Mouse (Mus musculus): Measurements from ENCODE around the gene Drap1. TPM values are rescaled to one million over a fixed set of nuclear protein-coding genes. Genes with fewer than 3 reads are reported as not detected.

Gene Drap1
- polyA plus RNA-seq, 1 experiment: not detected

DNA sequence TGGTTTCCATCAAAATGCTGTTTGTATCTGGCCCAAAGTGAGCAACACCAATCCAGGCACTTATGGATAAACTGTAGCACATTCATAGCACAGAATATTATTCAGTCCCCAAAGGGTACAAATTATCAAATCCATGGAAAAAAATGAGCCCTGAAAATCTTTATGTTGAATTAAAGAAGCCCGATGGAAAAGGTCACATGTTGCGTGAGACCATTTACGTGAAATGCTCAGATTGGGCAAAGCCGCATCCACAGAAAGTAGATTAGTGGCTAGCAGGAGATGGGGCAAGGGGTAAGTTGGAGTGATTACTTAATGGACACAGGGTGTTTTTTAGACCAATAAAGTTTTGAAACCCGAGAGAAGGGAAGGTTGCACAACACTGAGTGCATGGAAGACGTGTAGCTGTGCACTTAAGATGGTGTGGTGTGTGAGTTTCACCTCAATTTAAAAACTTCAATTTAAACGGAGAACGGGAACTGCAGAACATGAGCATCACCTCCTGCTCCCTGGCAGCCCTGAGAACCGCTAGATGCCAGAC, 19.7 kb upstream of the Drap1 start:
- H3K4me1 ChIP-seq (ENCODE audit: control insufficient read depth, insufficient read depth, low read length): peaks cover 15% of the 10 kb centered on the region
- 72% methylated on average over 9 of the region's 9 CpGs for WGBS
- H3K4me3 ChIP-seq (ENCODE audit: insufficient read depth, low read depth, low read length): no peak overlapping the region
- no peak overlapping the region for H3K27ac ChIP-seq (ENCODE audit: insufficient read depth, low read depth, low read length)
- TF ChIP-seq CTCF (IDR thresholded peaks at IDR 0.05; ENCODE audit: insufficient read depth, low read depth, low read length) (no peak), POLR2A (IDR thresholded peaks at IDR 0.05; ENCODE audit: insufficient read depth, low read depth, low read length) (no peak)

DNA sequence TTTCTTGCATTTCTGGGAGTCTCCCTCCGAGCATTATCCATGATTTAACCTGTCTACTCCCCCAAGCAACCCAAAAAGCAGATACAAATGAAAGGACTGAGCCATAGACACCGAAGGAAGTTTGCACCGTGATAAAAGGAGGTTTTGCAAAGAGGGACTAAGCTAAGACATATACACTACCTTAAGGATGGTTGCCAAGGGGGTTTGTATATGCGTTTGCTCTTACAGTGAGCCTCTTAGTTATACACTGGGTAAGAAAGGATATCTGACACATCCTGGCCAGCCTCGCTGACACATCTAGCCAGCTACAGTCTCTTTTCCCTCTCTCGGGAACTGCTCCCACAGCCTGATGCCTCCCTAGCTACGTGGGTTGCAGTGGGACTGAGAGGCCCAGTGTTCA, 9.2 kb upstream of the Drap1 start:
- no peak overlapping the region for H3K27ac ChIP-seq (ENCODE audit: insufficient read depth, low read depth, low read length)
- WGBS: 64% methylated on average over 7 of the region's 7 CpGs
- no peak overlapping the region for H3K4me3 ChIP-seq (ENCODE audit: insufficient read depth, low read depth, low read length)
- TF ChIP-seq POLR2A (IDR thresholded peaks at IDR 0.05; ENCODE audit: insufficient read depth, low read depth, low read length) (no peak), CTCF (IDR thresholded peaks at IDR 0.05; ENCODE audit: insufficient read depth, low read depth, low read length) (no peak)
- H3K4me1 ChIP-seq (ENCODE audit: control insufficient read depth, insufficient read depth, low read length): peaks cover 16% of the 10 kb centered on the region

DNA sequence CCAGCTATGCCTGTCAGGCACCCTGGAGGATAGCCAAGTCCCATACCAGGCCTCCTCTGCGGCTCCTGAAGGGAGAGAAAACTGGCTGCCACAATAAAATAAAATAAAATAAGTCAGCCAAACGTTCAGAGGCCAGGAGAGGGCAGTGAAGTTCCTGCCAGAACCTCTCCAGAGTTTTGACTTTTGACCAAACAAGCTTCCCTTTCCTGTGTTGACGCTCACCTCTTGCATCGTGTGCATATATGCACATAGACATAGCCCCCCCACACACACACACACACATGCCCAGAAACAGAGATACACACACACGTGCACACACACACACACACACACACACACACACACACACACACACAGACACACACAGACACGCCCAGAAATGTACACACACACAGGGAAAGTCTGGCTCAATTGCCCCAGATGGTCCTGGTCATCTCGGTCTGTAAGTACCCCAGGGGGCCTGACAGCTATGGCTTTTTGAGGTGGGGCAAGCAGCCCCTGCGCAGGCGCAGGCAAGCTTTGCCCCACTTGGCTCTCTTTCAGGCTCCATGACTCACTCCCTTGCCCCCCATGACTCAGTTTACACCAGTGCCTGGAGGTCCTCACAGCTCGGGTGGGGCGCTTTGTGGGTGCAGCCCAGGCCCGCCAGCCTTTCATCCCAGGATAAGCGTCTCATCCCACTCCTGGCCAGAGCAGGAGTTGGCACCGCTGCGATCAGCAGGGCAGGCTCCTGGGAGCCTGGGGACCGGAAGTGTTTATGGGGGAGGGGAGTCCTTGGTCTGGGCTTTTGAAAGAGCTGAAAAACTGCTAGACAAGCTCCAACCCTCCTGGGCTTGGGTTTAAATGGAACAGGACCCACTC, 8.4 kb upstream of the Drap1 start:
- no peak for TF ChIP-seq CTCF (IDR thresholded peaks at IDR 0.05; ENCODE audit: insufficient read depth, low read depth, low read length)
- TF ChIP-seq POLR2A (IDR thresholded peaks at IDR 0.05; ENCODE audit: insufficient read depth, low read depth, low read length): no peak
- 10% methylated on average over 16 of the region's 16 CpGs for WGBS
- Histone ChIP-seq H3K4me1 (ENCODE audit: control insufficient read depth, insufficient read depth, low read length) (peaks cover 16% of the 10 kb centered on the region), H3K27ac (ENCODE audit: insufficient read depth, low read depth, low read length) (no peak overlapping the region), H3K4me3 (ENCODE audit: insufficient read depth, low read depth, low read length) (peak overlapping the region; percentile 10; the same call in 1 of the 2 replicates)

DNA sequence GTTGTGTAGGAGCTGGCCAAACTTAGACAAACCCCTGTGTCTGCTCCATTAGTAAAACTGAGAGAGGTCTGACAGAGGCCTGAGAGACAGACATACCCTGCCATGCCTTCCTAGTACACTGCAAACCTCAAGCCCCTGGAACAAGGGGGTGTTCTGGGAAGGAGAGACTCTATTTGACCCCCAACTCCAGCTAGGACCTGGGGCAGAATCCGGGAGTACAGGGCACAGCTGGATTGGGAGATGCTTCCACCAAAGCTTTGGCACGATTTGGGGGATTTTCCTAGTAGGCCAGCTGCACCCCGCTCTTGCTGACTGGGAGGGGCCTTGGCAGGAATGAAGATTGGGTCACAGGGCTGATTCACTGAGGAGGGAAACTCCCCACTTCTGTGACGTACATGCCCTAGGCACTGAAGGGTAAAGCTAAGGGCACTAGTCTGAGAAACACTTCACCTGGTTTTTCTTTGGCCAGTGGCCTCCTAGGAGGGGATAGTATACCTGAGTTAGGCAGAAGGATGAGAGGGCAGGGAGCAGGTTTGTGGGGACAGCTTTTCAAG, 7.2 kb upstream of the Drap1 start:
- H3K4me1 ChIP-seq (ENCODE audit: control insufficient read depth, insufficient read depth, low read length): peaks cover 19% of the 10 kb centered on the region
- no peak overlapping the region for H3K4me3 ChIP-seq (ENCODE audit: insufficient read depth, low read depth, low read length)
- no peak overlapping the region for H3K27ac ChIP-seq (ENCODE audit: insufficient read depth, low read depth, low read length)
- no peak for TF ChIP-seq POLR2A (IDR thresholded peaks at IDR 0.05; ENCODE audit: insufficient read depth, low read depth, low read length)
- TF ChIP-seq CTCF (IDR thresholded peaks at IDR 0.05; ENCODE audit: insufficient read depth, low read depth, low read length): no peak
- whole genome bisulfite sequencing: 62% methylated on average over 4 of the region's 4 CpGs

DNA sequence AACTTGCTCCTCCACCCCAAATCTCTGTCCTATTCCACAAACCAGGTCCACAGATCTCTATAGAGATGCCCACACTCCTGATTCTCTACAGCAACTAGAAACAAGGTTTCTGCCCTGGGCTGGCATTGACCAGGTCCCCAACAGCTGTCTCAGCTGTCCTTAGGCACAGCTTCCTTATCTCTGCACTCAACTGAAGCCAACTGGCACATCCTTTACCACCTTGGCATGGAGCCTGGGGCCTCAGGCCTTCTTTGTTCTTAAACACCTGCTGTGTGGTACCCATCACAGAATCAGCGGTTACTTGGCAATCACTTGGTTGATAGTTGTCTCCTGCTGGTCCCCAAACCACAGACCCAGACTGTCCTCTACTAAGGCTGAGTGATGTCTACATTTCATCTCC, 5.6 kb upstream of the Drap1 start:
- Histone ChIP-seq H3K27ac (ENCODE audit: insufficient read depth, low read depth, low read length) (no peak overlapping the region), H3K4me3 (ENCODE audit: insufficient read depth, low read depth, low read length) (no peak overlapping the region), H3K4me1 (ENCODE audit: control insufficient read depth, insufficient read depth, low read length) (peaks cover 32% of the 10 kb centered on the region)
- TF ChIP-seq CTCF (IDR thresholded peaks at IDR 0.05; ENCODE audit: insufficient read depth, low read depth, low read length) (no peak), POLR2A (IDR thresholded peaks at IDR 0.05; ENCODE audit: insufficient read depth, low read depth, low read length) (no peak)
- WGBS: 53% methylated on average over 1 of the region's 1 CpGs

DNA sequence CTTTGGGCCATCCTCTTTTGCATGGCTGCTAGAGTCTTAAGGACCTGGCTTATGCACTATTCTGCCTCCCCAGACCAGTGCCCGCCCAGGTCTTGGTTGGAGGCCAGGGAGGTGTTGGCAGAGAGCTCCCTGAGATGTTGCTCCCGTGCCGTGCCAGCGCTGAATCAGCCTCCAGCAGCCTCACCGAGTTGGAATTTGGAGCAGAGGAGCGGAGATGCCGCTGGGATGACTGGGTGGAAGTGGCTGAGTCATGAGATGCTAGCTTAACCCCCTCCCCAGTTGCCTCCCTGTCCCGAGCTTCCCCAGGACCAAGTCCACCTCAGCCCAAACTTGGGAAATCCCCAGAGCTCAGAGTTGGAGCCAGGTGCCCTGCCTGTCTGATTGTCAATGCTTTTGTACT, 5.0 kb upstream of the Drap1 start:
- Histone ChIP-seq H3K4me1 (ENCODE audit: control insufficient read depth, insufficient read depth, low read length) (peaks cover 32% of the 10 kb centered on the region), H3K27ac (ENCODE audit: insufficient read depth, low read depth, low read length) (no peak overlapping the region), H3K4me3 (ENCODE audit: insufficient read depth, low read depth, low read length) (no peak overlapping the region)
- 29% methylated on average over 8 of the region's 8 CpGs for WGBS
- TF ChIP-seq POLR2A (IDR thresholded peaks at IDR 0.05; ENCODE audit: insufficient read depth, low read depth, low read length): no peak
- TF ChIP-seq CTCF (IDR thresholded peaks at IDR 0.05; ENCODE audit: insufficient read depth, low read depth, low read length): no peak

DNA sequence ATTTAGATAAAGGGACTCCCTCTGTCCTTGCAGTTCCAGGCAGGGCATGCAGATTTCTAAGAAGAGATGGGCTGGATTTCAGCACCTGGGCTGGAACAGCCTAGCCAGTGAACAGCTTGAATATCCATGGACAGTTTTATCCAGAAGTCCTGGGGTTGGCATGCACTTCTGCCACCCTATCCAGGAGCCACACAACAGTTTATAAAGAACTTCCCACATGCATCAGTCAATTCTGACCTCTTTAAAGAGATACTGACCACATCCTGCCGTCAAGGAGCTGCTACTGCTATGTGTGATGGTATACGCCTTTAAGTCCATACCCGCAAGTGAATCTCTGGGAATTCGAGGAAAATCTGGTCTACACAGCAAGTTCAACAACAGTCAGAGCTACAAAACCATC, 4.4 kb upstream of the Drap1 start:
- no peak for TF ChIP-seq POLR2A (IDR thresholded peaks at IDR 0.05; ENCODE audit: insufficient read depth, low read depth, low read length)
- TF ChIP-seq CTCF (IDR thresholded peaks at IDR 0.05; ENCODE audit: insufficient read depth, low read depth, low read length): no peak
- Histone ChIP-seq H3K4me3 (ENCODE audit: insufficient read depth, low read depth, low read length) (no peak overlapping the region), H3K27ac (ENCODE audit: insufficient read depth, low read depth, low read length) (no peak overlapping the region), H3K4me1 (ENCODE audit: control insufficient read depth, insufficient read depth, low read length) (peaks cover 32% of the 10 kb centered on the region)
- WGBS: 86% methylated on average over 4 of the region's 4 CpGs

DNA sequence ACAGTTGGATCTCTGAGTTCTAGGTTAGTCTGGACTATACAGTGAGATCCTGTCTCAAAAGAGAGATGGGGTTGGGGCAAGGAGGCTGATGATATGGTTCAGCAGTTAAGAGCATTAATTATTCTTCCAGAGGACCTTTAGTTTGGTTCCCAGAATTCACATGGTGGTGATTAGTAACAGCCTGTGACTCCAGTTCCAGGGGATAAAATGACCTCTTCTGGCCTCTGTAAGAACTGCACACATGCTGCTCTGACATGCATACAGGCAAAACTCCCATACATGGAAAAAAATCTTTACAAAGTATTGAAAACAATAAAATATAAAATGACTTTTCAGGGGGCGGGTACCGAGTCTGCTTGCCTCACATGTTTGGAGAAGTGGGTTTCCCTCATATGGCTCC, 3.3 kb upstream of the Drap1 start:
- 88% methylated on average over 2 of the region's 2 CpGs for WGBS
- Histone ChIP-seq H3K4me1 (ENCODE audit: control insufficient read depth, insufficient read depth, low read length) (peaks cover 35% of the 10 kb centered on the region), H3K4me3 (ENCODE audit: insufficient read depth, low read depth, low read length) (no peak overlapping the region), H3K27ac (ENCODE audit: insufficient read depth, low read depth, low read length) (no peak overlapping the region)
- TF ChIP-seq POLR2A (IDR thresholded peaks at IDR 0.05; ENCODE audit: insufficient read depth, low read depth, low read length) (no peak), CTCF (IDR thresholded peaks at IDR 0.05; ENCODE audit: insufficient read depth, low read depth, low read length) (no peak)

DNA sequence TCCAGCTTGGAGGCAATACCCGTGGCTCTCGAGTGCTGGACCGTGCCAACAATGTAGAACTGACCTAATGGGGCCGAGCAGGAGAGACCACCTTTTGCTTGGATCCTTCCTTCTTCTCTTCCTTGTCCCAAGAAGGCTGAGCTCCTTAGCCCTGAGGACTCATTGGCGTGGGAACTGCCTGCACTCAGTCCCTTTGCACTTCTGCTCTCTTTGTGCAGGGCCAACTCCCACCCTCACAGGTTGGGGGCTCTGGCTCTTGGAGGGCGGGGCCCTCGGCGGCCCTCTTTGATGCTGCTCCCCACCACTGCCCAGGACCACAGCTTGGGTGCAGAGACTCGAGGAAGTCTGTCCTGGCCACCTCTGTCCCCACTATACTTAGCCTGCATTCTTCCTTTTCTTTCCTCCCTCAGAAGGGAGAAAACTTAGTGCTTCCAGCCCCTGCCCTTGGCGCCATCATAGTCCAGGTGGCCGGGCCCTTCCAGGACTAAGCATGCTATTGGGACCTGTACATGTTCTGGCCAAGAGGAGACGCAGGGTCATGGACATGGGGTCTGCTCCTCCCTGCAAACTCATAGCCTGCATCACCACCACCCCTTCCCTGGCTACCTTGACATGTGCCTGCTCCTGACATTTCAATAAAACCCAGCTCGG, 2.0 kb upstream of the Drap1 start:
- 91% methylated on average over 13 of the region's 13 CpGs for WGBS
- Histone ChIP-seq H3K27ac (ENCODE audit: insufficient read depth, low read depth, low read length) (no peak overlapping the region), H3K4me3 (ENCODE audit: insufficient read depth, low read depth, low read length) (no peak overlapping the region), H3K4me1 (ENCODE audit: control insufficient read depth, insufficient read depth, low read length) (peaks cover 42% of the 10 kb centered on the region)
- TF ChIP-seq POLR2A (IDR thresholded peaks at IDR 0.05; ENCODE audit: insufficient read depth, low read depth, low read length): no peak
- TF ChIP-seq CTCF (IDR thresholded peaks at IDR 0.05; ENCODE audit: insufficient read depth, low read depth, low read length): no peak

Measured in olfactory bulb, adult 2 months (tissue).